ENCODE assay signal across 15 mouse cellular contexts in genomic region chr2:3765957-3766783, GRCm38 (mm10).
DNase-seq lines count a peak whose midpoint lies in the region; ATAC-seq and TF ChIP-seq lines count a peak whose summit lies in the region.
"Had no signal": no experiment of that assay in that cellular context is flagged by ENCODE, and none has a peak within 500 bp of the region (broad histone marks: within the 10 kb centered on the region; RNA-seq: fewer than 3 reads in every experiment).

No protein-coding gene starts in this region.

- H3K4me3 ChIP-seq in lung, embryonic 14.5 days (ENCODE audit: low read depth, low read length), result no peak overlapping the region
- no peak overlapping the region for H3K4me3 ChIP-seq in heart, embryonic 12.5 days
- no peak overlapping the region for H3K4me3 ChIP-seq in hindbrain, embryonic 14.5 days (replicated peaks; ENCODE audit: low read length)
- H3K4me3 ChIP-seq: embryonic facial prominence, embryonic 15.5 days; megakaryocyte, embryonic 14.5 days had no signal

- H3K4me1 ChIP-seq in lung, embryonic 14.5 days (ENCODE audit: insufficient read depth), result peaks cover 23% of the 10 kb centered on the region
- peaks cover 52% of the 10 kb centered on the region for H3K4me1 ChIP-seq in heart, embryonic 12.5 days (replicated peaks)
- no peaks in the 10 kb centered on the region for H3K4me1 ChIP-seq in hindbrain, embryonic 14.5 days (replicated peaks; ENCODE audit: control insufficient read depth, insufficient read depth, low read length)

- H3K4me2 ChIP-seq in lung, embryonic 14.5 days, result no peak overlapping the region
- H3K4me2 ChIP-seq in heart, embryonic 12.5 days, result no peak overlapping the region
- H3K4me2 ChIP-seq in hindbrain, embryonic 14.5 days (replicated peaks), result no peak overlapping the region
- H3K4me2 ChIP-seq: embryonic facial prominence, embryonic 15.5 days; liver, embryonic 11.5 days had no signal

- intact Hi-C loops in heart, postnatal 36 days (cut with DNase I), result loop anchor here (10.0 kb wide), 1 partner anchor 51 kb away; no protein-coding TSS in a partner anchor

- H3K9ac ChIP-seq in lung, embryonic 14.5 days, result no peak overlapping the region
- no peak overlapping the region for H3K9ac ChIP-seq in heart, embryonic 12.5 days
- H3K9ac ChIP-seq in hindbrain, embryonic 14.5 days, result no peak overlapping the region
- H3K9ac ChIP-seq: embryonic facial prominence, embryonic 15.5 days had no signal

- H3K27me3 ChIP-seq in lung, embryonic 14.5 days (ENCODE audit: insufficient read depth, low read length), result no peaks in the 10 kb centered on the region
- 0 out of 2 replicates have a peak, but pooled peaks cover 3% of the 10 kb centered on the region for H3K27me3 ChIP-seq in heart, embryonic 12.5 days (replicated peaks)
- H3K27me3 ChIP-seq in hindbrain, embryonic 14.5 days (ENCODE audit: control insufficient read depth, insufficient read depth, low read length), result no peaks in the 10 kb centered on the region
- H3K27me3 ChIP-seq: embryonic facial prominence, embryonic 15.5 days; megakaryocyte, embryonic 14.5 days had no signal

- no peaks in the 10 kb centered on the region for H3K9me3 ChIP-seq in lung, embryonic 14.5 days (ENCODE audit: low read depth, low read length)
- H3K9me3 ChIP-seq in heart, embryonic 12.5 days (replicated peaks), result no peaks in the 10 kb centered on the region
- no peaks in the 10 kb centered on the region for H3K9me3 ChIP-seq in hindbrain, embryonic 14.5 days (ENCODE audit: control insufficient read depth, low read length)
- H3K9me3 ChIP-seq: embryonic facial prominence, embryonic 15.5 days; megakaryocyte, embryonic 14.5 days had no signal

- 21% methylated on average over 11 of the region's 11 CpGs for WGBS in lung, embryonic 14.5 days
- WGBS in heart, embryonic 12.5 days, result 58% methylated on average over 11 of the region's 11 CpGs
- WGBS in hindbrain, embryonic 14.5 days, result 80% methylated on average over 11 of the region's 11 CpGs

- peak; percentile 75 for ATAC-seq in lung, embryonic 14.5 days (ENCODE audit: insufficient read depth)
- ATAC-seq in heart, embryonic 12.5 days (ENCODE audit: insufficient number of reproducible peaks, low FRiP score), result no peak
- ATAC-seq in hindbrain, embryonic 14.5 days (ENCODE audit: low FRiP score), result no peak

- no peak for TF ChIP-seq CTCF in lung, embryonic 14.5 days (IDR thresholded peaks at IDR 0.05; ENCODE audit: low read depth)

- DNase-seq in heart, adult 11 months, result peak; percentile 89
- no peak for DNase-seq in heart, postnatal 36 days
- DNase-seq in lung, embryonic 14.5 days, result peak; percentile 79
- DNase-seq in lung, postnatal 25 days (ENCODE audit: low spot score), result no peak
- DNase-seq in lung, postnatal 10 days, result peak; percentile 56
- DNase-seq in spleen, postnatal 4 days (ENCODE audit: low spot score in 2 of 2), result no peak
- DNase-seq in hindbrain, embryonic 14.5 days (ENCODE audit: low spot score), result no peak
- DNase-seq: cerebellum, adult 9-10 months; kidney, adult 8-10 months; spleen, adult 18-20 months; thymus, postnatal 36 days had no signal

- H3K27ac ChIP-seq in lung, embryonic 14.5 days (ENCODE audit: low read depth), result peak overlapping the region; percentile 71; the same call in 1 of the 2 replicates
- H3K27ac ChIP-seq in heart, embryonic 12.5 days (ENCODE audit: poor library complexity, severe bottlenecking), result peak overlapping the region; percentile 38; the same call in 1 of the 2 replicates
- no peak overlapping the region for H3K27ac ChIP-seq in hindbrain, embryonic 14.5 days
- H3K27ac ChIP-seq: embryonic facial prominence, embryonic 15.5 days had no signal

- no peaks in the 10 kb centered on the region for H3K36me3 ChIP-seq in lung, embryonic 14.5 days (ENCODE audit: insufficient read depth)
- no peaks in the 10 kb centered on the region for H3K36me3 ChIP-seq in heart, embryonic 12.5 days
- no peaks in the 10 kb centered on the region for H3K36me3 ChIP-seq in hindbrain, embryonic 14.5 days (replicated peaks; ENCODE audit: control insufficient read depth, insufficient read depth)
- H3K36me3 ChIP-seq: embryonic facial prominence, embryonic 15.5 days had no signal

Comparison
In these comparisons a context has a peak if more than half of its experiments do, and no peak if none do; other contexts are left out.
1. DNase-seq: peak in heart, adult 11 months (single experiment), lung, embryonic 14.5 days (single experiment) and lung, postnatal 10 days (single experiment); none in heart, postnatal 36 days (0 of 2), lung, postnatal 25 days (single experiment), spleen, postnatal 4 days (0 of 2) and hindbrain, embryonic 14.5 days (single experiment).